Mouse (Mus musculus): ENCODE results near the gene Prkcz.

DNA sequence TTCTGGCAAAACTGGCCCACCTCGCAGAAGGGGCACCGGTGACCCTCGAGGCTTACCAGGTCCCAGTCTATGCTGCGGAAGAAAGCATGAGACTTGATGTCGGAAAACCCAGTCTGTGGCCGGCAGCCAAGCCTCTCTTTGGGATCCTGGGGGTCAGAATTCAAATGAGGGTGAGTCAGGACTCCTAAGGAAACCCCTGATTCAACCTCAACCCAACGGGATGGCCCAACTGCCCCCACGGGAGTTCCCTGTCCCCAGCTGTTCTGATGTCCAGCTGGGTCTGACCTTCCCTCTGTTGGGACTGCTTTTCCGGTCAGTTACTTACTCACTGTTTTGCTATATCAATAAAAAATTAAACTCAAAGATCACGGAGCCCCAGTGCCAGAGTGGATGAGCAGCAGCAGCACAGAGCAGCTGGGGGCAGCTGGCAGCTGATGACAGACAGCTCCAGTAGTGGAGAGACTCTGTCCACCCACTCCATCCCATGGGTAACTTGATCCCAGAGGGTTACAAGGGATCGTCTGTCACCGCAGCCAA lies 93.5 kb downstream of the Prkcz start:
- no peak for TF ChIP-seq POLR2A (IDR thresholded peaks at IDR 0.05; ENCODE audit: borderline replicate concordance, extremely low read depth, low read depth, low read length)
- TF ChIP-seq CTCF (IDR thresholded peaks at IDR 0.05; ENCODE audit: insufficient read depth, low read length), result no peak
